ENCODE assay signal across 8 mouse cellular contexts in the genomic region with DNA sequence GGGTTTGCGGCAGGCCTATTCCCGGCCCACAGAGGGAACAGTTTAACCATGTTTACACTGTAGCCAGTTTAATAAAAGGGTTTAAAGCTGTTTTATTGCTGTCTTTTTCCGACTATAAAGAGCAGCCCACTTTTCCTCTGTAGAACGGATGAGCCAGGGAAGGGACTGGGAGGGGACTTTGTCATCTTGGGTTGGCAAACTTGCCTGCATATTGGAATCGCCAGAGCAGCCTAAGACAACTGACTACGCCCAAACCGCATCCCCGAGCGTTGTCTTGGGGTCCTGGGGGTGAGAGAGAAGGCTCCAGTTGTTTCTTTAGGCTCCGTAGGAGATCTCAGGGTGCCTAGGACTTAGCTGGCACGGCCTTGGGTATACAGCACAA. TPM values are rescaled to one million over a fixed set of nuclear protein-coding genes. Genes with fewer than 3 reads are reported as not detected.
DNase-seq lines count a peak whose midpoint lies in the region; ATAC-seq and TF ChIP-seq lines count a peak whose summit lies in the region.

No protein-coding gene starts in this region.

- peak; percentile 15 to 23 for DNase-seq in adrenal gland, adult 18-20 months (ENCODE audit: low spot score in 2 of 2)
- no peak for DNase-seq in adrenal gland, postnatal 10 days
- DNase-seq in lung, postnatal 0 days (ENCODE audit: low spot score), result no peak
- DNase-seq in lung, postnatal 10 days, result no peak
- DNase-seq in hindbrain, embryonic 14.5 days (ENCODE audit: low spot score), result no peak
- DNase-seq in urinary bladder, postnatal 4 days (ENCODE audit: low spot score in 2 of 2), result no peak
- no peak for DNase-seq in ovary, postnatal 36 days (ENCODE audit: low spot score)

- no peak for ATAC-seq in lung, postnatal 0 days
- no peak for ATAC-seq in hindbrain, embryonic 14.5 days (ENCODE audit: low FRiP score)
- ATAC-seq in midbrain, embryonic 12.5 days (ENCODE audit: low FRiP score, low read depth), result no peak

- H3K4me1 ChIP-seq in lung, postnatal 0 days (ENCODE audit: insufficient read depth, low read depth, low read length), result peaks cover 14% of the 10 kb centered on the region; the same call in 1 of the 2 replicates
- H3K4me1 ChIP-seq in hindbrain, embryonic 14.5 days (replicated peaks; ENCODE audit: control insufficient read depth, insufficient read depth, low read length), result peaks cover 14% of the 10 kb centered on the region
- H3K4me1 ChIP-seq in midbrain, embryonic 12.5 days, result peaks cover 15% of the 10 kb centered on the region

- TF ChIP-seq EP300 in lung, postnatal 0 days (IDR thresholded peaks at IDR 0.05), result no peak

- peak overlapping the region; percentile 92 for H3K4me3 ChIP-seq in lung, postnatal 0 days (ENCODE audit: low read depth, low read length)
- H3K4me3 ChIP-seq in hindbrain, embryonic 14.5 days (replicated peaks; ENCODE audit: low read length), result peak overlapping the region; percentile 93
- H3K4me3 ChIP-seq in midbrain, embryonic 12.5 days, result peak overlapping the region; percentile 94

- TF ChIP-seq CTCF in lung, postnatal 0 days (IDR thresholded peaks at IDR 0.05), result no peak

- peak overlapping the region; percentile 76 for H3K4me2 ChIP-seq in lung, postnatal 0 days (replicated peaks; ENCODE audit: low read depth, low read length)
- peak overlapping the region; percentile 87 for H3K4me2 ChIP-seq in hindbrain, embryonic 14.5 days (replicated peaks)
- peak overlapping the region; percentile 81 for H3K4me2 ChIP-seq in midbrain, embryonic 12.5 days (replicated peaks)

- peak overlapping the region; percentile 95 for H3K9ac ChIP-seq in lung, postnatal 0 days (replicated peaks; ENCODE audit: low read depth)
- H3K9ac ChIP-seq in hindbrain, embryonic 14.5 days, result peak overlapping the region; percentile 85
- peak overlapping the region; percentile 97 for H3K9ac ChIP-seq in midbrain, embryonic 12.5 days (replicated peaks)

- H3K9me3 ChIP-seq in lung, postnatal 0 days (ENCODE audit: low read length), result no peaks in the 10 kb centered on the region
- no peaks in the 10 kb centered on the region for H3K9me3 ChIP-seq in hindbrain, embryonic 14.5 days (ENCODE audit: control insufficient read depth, low read length)
- no peaks in the 10 kb centered on the region for H3K9me3 ChIP-seq in midbrain, embryonic 12.5 days

- 0% methylated on average over 11 of the region's 11 CpGs for WGBS in lung, postnatal 0 days
- WGBS in hindbrain, embryonic 14.5 days, result under 1% methylated on average over 11 of the region's 11 CpGs
- WGBS in midbrain, embryonic 12.5 days, result 2% methylated on average over 11 of the region's 11 CpGs

- H3K36me3 ChIP-seq in lung, postnatal 0 days (ENCODE audit: insufficient read depth, low read length), result peaks cover 8% of the 10 kb centered on the region; the same call in 1 of the 2 replicates
- H3K36me3 ChIP-seq in hindbrain, embryonic 14.5 days (replicated peaks; ENCODE audit: control insufficient read depth, insufficient read depth), result peaks cover 35% of the 10 kb centered on the region
- peaks cover 31% of the 10 kb centered on the region for H3K36me3 ChIP-seq in midbrain, embryonic 12.5 days

- no peaks in the 10 kb centered on the region for H3K27me3 ChIP-seq in lung, postnatal 0 days (replicated peaks; ENCODE audit: insufficient read depth, low read length)
- no peaks in the 10 kb centered on the region for H3K27me3 ChIP-seq in hindbrain, embryonic 14.5 days (ENCODE audit: control insufficient read depth, insufficient read depth, low read length)
- no peaks in the 10 kb centered on the region for H3K27me3 ChIP-seq in midbrain, embryonic 12.5 days

- H3K27ac ChIP-seq in lung, postnatal 0 days (ENCODE audit: low read length), result peak overlapping the region; percentile 95
- peak overlapping the region; percentile 94 for H3K27ac ChIP-seq in hindbrain, embryonic 14.5 days
- H3K27ac ChIP-seq in midbrain, embryonic 12.5 days (replicated peaks), result peak overlapping the region; percentile 99

RNA-seq across cellular contexts. Expression of a gene that starts 1.1 kb away (rescaled TPM):
- total RNA-seq in adrenal gland, adult 18-20 months (2021), result 1 to 10 TPM; 7.7 to 8.0 TPM
- 10 to 100 TPM; 12.0 to 13.8 TPM for total RNA-seq in adrenal gland, postnatal 10 days (2021)
- 9.0 and 9.6 TPM in 2 replicates for polyA plus RNA-seq in lung, postnatal 0 days (2015; fragmentation: Nextera tagmentation; extraction: Ambion mirVana)
- 18.7 and 18.9 TPM in 2 replicates for polyA plus RNA-seq in hindbrain, embryonic 14.5 days (2014; fragmentation: Nextera tagmentation; extraction: Ambion mirVana)
- 27.7 and 28.3 TPM in 2 replicates for polyA plus RNA-seq in midbrain, embryonic 12.5 days (2016; fragmentation: Nextera tagmentation; extraction: Ambion mirVana)

RNA-seq across cellular contexts. Expression of a gene that starts 42.2 kb away (rescaled TPM):
- 10 to 100 TPM; 12.8 to 15.0 TPM for total RNA-seq in adrenal gland, adult 18-20 months (2021)
- total RNA-seq in adrenal gland, postnatal 10 days (2021), result 10 to 100 TPM; 14.0 to 17.7 TPM
- 15.2 and 16.7 TPM in 2 replicates for polyA plus RNA-seq in lung, postnatal 0 days (2015; fragmentation: Nextera tagmentation; extraction: Ambion mirVana)
- 10.7 and 12.4 TPM in 2 replicates for polyA plus RNA-seq in hindbrain, embryonic 14.5 days (2014; fragmentation: Nextera tagmentation; extraction: Ambion mirVana)
- 19.0 and 21.2 TPM in 2 replicates for polyA plus RNA-seq in midbrain, embryonic 12.5 days (2016; fragmentation: Nextera tagmentation; extraction: Ambion mirVana)

RNA-seq across cellular contexts. Expression of a gene that starts 42.7 kb away (rescaled TPM):
- total RNA-seq in adrenal gland, adult 18-20 months (2021), result 10 to 100 TPM in 1 of 2 experiments, 1 to 10 TPM in 1; 8.8 to 12.3 TPM
- total RNA-seq in adrenal gland, postnatal 10 days (2021), result 10 to 100 TPM in 1 of 2 experiments, 1 to 10 TPM in 1; 6.7 to 11.8 TPM
- polyA plus RNA-seq in lung, postnatal 0 days (2015; fragmentation: Nextera tagmentation; extraction: Ambion mirVana), result 4.7 and 5.2 TPM in 2 replicates
- polyA plus RNA-seq in hindbrain, embryonic 14.5 days (2014; fragmentation: Nextera tagmentation; extraction: Ambion mirVana), result 15.7 and 18.6 TPM in 2 replicates
- polyA plus RNA-seq in midbrain, embryonic 12.5 days (2016; fragmentation: Nextera tagmentation; extraction: Ambion mirVana), result 13.7 and 14.1 TPM in 2 replicates

RNA-seq across cellular contexts. Expression of a gene that starts 47.5 kb away (rescaled TPM):
- total RNA-seq in adrenal gland, adult 18-20 months (2021), result 1 to 10 TPM in 1 of 2 experiments, under 1 TPM in 1; 0.77 to 1.7 TPM
- total RNA-seq in adrenal gland, postnatal 10 days (2021), result 1 to 10 TPM in 1 of 2 experiments, under 1 TPM in 1; 0.66 to 2.0 TPM
- 0.98 and 1.0 TPM in 2 replicates for polyA plus RNA-seq in lung, postnatal 0 days (2015; fragmentation: Nextera tagmentation; extraction: Ambion mirVana)
- polyA plus RNA-seq in hindbrain, embryonic 14.5 days (2014; fragmentation: Nextera tagmentation; extraction: Ambion mirVana), result 13.6 and 13.7 TPM in 2 replicates
- polyA plus RNA-seq in midbrain, embryonic 12.5 days (2016; fragmentation: Nextera tagmentation; extraction: Ambion mirVana), result 13.1 and 14.1 TPM in 2 replicates

Comparison
In these comparisons a context has a peak if more than half of its experiments do, and no peak if none do; other contexts are left out.
1. DNase-seq: peak in adrenal gland, adult 18-20 months (2 of 2); none in adrenal gland, postnatal 10 days (single experiment), lung, postnatal 0 days (single experiment), lung, postnatal 10 days (single experiment), hindbrain, embryonic 14.5 days (single experiment), urinary bladder, postnatal 4 days (0 of 2) and ovary, postnatal 36 days (single experiment).
2. Peak in every context shown above with its lines, with median percentiles within 50 percentile points of each other: H3K27ac ChIP-seq, H3K4me2 ChIP-seq, H3K4me3 ChIP-seq and H3K9ac ChIP-seq.